Mouse (Mus musculus) testis, adult 2 months (tissue): Measurements from ENCODE around the gene Traip.
"Not testable (repeated sequence)": the region's sequence is repeated elsewhere in the genome, so short reads cannot be mapped to it uniquely, and the experiment has no call there.

Experiments used
- CTCF ChIP-seq: fragments of 200-500 bp; IDR thresholded peaks from 2 replicates; pipeline ENCODE4 v1.5.1; 2012; ENCODE audit warnings: low read depth, mild to moderate bottlenecking, inconsistent platforms, low read length, moderate library complexity; ENCODE audit not compliant: control insufficient read depth, insufficient read depth, insufficient replicate concordance
- POLR2A ChIP-seq: fragments of 200-500 bp; IDR thresholded peaks from 2 replicates; pipeline ENCODE4 v1.6.1; 2012; ENCODE audit warnings: low read depth, mild to moderate bottlenecking, inconsistent platforms, low read length, moderate library complexity; ENCODE audit not compliant: control insufficient read depth

DNA sequence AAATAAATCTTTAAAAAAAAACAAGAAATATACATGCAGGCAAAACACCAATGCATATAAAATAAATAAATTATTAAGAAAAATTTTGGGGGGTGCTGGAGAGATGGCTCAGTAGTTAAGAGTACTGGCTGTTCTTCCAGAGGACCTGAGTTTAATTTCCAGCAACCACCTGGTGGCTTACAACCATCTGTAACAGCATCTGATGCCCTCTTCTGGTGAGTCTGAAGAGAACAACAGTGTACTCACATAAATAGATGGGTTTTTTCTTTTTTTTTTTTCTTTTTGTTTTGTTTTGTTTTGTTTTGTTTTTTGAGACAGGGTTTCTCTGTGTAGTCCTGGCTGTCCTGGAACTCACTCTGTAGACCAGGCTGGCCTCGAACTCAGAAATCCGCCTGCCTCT lies 63.6 kb downstream of the Traip start:
- TF ChIP-seq POLR2A, CTCF: not testable (repeated sequence)
